Mouse (Mus musculus): Measurements from ENCODE around the gene Glul.

Glul gene

DNA sequence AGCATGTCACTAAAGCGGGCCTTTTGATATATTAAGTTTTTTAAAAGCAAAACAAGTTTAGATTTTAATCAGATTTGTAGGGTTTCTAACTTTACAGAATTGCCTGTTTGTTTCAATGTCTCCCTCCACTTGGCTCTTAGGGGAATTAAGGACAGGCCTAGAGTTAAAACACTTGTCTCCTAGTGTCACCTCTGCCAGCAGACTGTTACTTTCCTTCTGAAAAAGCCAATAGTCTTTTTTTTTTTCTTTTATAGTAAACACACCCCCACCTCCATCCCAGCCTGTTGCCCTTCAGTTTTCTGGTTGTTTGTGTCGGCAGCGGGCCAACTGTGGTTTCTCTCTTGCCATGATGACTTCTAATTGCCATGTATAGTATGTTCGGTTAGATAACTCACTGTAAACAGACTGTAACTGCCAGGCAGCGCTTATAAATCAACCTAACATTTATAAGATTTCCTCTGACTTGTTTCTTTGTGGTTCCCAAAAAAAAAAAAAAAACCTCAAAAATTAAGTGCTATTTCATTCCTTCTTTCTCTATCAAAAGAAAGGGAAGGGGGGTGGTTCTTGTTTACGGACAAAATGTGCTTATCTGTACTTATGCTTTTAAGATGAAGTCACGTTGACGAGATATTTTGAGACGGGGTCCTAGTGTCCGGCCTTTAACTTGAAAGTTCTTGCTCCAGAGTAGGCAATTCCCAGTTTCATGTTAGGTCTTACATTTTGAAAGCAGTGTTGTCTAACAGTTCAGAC, 9.6 kb downstream of the Glul start:
- no peak for DNase-seq (ENCODE audit: low spot score)

DNA sequence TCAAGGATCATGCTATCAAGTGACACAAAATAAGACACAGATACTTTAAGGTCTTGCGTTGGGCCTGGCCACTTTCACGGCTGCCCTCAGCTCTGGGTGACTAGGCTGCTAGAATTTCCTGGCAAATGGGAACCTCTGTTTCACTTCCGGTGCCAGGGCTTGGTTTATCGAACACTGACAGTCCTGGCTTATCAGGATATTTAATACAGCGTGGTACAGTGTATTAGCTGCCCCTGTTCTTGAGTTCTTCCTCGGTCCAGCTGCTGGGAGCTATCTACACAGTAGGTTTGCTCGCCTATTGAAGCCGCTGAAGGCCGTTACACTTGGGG, 10.2 kb downstream of the Glul start:
- no peak for DNase-seq (ENCODE audit: low spot score)

DNA sequence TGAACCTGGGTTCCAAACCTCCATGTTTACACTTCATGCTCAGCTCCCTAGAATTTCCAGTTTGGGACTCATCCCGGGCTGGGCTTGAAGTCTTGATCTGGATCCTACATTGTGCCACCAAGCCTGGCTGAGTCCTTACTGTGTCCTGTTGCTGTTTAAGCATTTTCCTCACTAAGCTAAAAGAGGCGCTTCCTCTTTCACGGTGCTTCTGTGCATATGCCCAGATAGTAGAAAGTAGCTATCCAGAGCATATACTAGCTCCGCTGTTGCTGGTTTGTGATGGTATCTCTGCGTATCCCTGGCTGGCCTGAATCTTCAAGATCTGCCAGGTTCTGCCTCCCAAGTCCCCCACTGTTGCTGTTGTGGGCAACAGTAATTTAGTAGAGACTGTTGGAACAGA, 10.7 kb downstream of the Glul start:
- no peak for DNase-seq (ENCODE audit: low spot score)

DNA sequence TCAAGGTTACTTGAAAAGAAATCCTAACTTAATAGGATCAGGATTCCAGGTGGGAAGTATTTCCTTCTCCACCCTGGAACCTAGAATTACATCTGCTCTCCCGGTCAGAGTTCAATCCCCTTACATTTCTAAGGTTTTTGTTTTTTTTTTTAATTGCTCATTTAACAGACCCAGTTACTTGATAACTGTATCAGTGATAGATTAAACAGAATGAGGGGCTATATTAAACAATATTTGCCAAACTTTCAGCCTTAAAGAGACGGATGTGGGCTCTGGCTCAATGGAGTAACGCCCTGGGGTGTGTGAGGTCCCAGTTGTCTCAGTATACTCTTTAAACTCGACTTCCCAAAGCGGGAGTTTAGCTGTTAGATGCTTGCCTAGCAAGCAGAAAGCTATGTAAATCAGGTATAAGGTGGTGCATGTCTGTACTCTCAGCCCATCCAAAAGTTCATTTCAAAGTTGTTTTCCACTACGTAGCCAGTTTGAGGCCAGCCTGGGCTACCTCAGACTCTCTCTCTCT, 11.6 kb downstream of the Glul start:
- no peak for DNase-seq (ENCODE audit: low spot score)

DNA sequence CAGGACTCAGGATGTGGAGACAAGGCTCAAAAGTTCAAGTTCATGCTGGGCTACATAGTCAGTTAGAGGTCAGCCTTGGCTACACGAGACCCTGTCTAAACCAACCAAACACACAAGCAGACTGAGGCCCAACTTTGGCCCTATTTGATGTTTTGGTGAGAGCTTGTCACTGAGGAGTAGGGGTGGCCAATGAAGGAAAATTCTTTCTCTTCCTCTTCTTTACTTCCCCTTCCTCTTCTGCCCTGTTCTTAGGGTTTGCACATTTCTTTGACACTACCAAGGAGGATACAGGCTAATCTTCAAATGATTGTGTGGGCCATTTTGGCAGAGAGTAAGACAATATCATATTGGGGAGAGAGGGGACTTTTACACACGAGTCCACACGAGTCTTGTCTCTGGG, 14.1 kb downstream of the Glul start:
- DNase-seq (ENCODE audit: low spot score): no peak

DNA sequence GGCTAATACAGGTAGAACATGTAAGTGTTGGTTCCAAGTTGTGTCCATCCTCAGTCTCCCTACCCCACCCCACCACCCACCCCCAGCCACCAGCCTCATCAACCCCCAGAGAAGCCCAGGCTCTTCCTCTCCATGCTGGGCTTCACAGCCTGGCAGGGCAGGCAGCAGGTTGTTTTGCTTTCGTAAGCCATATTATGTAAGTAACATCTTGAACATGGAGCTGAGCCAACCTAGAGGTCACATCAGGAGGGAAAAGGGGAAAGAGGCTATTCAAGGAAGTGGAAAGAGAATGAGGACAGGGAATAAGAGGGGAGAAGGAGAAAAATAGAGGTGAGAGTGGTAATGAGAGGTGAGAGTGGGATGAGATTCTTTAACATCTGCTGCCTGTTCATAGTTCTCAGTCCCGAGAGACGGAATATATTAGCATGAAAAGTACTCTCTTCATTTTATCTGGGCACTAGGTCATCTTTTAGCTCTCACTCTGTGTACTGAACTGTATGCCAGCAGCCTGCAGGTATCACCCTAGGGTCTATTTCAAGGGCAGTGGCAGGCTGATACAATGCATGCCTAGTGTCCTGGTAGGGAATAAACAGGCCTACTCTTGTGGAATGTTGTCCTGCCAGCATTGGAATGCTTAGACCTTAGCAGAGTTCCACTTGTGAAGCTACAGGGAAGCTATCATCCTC, 18.9 kb downstream of the Glul start:
- DNase-seq (ENCODE audit: low spot score): peak; percentile 76

DNA sequence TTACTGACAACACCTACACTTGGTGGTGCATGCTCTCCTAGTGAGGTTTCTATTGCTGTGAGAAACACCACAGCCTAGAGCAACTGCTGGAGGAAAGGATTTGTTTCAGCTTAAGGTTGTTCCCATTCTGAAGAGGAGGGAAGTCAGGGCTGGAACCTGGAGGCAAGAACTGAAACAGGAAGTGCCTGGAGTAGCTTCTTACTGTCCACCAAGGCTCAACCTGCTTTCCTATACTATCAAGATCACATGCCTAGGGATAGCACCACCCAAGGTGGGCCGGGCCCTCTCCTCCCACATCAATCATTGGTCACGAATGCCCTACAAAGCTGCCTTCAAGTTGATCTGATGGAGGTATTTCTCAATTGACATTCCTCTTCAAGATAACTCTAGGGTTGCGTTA, 21.9 kb downstream of the Glul start:
- DNase-seq (ENCODE audit: low spot score): no peak

DNA sequence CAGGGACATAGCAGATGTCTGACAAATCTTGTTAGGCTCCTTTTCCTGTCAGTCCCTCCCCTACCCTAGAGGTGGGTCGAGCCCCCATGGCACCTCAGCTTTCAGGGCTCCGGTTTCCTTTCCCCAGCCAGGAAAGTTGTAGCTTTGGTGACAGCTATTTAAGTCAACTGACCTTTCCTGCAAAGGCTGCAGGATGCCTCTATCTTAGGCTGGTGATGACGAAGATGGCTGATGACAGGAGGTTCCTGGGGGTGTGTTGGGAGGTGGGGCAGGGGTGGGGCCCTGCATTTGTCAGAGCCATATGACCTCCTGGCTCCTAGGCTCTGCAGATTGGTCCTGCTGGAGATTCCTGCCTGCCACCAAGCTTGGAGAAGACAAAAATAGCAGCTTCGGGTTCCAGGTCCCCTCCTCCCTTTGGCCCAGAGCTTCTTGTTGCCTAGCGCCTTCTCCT, 22.9 kb downstream of the Glul start:
- no peak for DNase-seq (ENCODE audit: low spot score)

DNA sequence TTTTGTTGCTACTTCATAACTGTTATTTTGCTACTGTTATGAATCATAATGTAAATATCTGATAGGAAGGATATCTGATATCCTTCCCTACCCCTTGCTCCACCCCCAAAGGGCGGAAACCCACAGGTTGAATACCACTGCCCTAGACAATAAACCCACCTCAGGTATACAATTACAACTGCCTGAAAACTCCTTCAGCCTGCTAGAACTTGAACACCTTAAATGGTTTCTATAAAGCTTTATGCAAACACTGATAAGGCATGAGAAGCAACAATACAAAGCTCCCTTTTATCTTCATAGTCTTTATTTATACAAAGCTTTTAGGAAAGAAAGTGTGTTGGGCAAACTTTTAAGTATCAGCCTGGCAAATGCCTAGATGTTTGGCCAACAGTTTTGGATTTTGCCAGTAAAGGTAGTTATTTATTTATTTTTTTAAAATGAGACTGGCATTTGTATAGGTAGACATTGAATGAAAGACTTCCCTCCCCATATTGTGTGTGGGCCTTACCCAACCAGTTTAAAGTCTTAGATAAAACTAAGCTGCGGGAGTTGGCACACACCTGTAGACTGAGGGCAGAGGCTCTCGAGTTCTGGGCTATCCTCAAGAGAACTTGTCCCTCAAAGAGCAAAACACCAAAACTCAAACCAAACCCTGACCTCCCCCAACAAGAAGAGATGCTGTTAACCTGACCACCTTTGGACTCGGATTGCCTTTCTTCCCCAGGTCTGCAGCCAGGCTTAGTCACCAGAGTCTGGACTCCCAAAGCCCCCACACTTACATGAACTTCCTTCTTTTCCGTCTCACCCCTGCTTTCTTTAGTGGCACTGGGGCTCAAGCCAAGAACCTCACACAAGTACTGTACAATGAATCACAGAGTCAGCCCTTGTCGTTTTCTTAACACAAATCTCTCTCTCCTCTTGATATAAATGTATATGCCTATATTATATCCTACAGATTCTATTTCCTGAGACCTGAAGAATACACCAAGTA, 24.9 kb downstream of the Glul start:
- DNase-seq (ENCODE audit: low spot score): no peak

DNA sequence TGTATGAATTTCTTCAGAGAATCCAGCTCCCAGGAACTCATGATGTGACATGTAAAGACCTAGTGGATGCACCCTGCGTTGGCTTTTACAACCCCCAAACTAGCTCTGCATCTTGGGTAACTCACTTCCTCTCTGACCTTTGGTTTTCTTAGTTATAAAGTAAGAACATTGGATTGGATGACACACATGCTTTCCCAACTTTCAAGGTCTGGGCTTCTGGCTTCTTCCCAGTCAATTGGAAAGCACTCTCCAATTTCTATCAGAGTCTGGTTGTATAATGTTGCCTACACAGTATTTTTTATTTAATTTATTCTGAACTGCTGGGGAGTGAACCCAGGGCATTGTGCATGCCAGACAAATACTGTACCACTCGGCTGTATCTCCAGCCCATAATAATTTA, 30.7 kb downstream of the Glul start:
- DNase-seq (ENCODE audit: low spot score): no peak

DNA sequence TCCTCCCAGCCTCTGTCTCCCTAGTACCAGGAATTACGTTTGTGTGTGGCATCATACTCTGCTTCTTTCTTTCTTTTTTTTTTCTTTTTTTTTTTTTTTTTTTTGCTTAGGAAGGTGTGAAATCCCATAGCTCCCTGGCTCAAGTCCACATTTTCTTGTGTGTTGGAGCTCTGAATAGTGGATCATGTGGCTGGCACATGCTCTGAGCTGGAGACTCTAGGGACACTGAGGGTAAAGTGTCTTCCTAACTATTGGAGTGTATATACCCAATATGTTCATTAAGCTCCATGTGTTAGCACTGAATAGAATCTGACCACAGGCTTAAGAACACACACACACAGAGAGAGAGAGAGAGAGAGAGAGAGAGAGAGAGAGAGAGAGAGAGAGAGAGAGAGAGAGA, 34.0 kb downstream of the Glul start:
- DNase-seq (ENCODE audit: low spot score): no peak

DNA sequence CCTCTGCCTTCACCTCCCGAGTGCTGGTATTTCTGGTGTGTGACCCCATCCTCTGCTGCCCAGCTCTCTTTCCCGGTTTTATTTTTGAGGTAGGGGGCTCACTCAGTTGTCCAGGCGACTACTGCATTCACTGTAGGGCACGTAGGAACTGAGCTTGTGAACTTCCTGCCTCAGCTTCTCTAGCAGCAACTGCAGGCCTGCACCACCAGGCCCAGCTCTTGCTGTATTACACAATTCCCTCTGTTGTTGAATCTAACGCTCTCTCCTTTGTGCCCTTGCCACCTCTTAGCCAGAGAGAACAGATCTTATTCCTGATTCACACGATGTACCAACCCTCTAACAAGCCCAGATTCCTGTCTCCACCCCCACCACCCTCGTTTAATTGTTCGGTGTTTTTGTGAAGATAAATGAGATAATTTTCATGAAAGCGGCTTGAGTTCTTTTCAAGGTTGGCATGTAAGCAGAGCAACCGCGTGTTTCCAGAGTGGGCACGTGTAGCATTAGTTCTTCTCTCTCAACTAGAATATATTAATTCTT, 36.2 kb downstream of the Glul start:
- DNase-seq (ENCODE audit: low spot score): no peak

DNA sequence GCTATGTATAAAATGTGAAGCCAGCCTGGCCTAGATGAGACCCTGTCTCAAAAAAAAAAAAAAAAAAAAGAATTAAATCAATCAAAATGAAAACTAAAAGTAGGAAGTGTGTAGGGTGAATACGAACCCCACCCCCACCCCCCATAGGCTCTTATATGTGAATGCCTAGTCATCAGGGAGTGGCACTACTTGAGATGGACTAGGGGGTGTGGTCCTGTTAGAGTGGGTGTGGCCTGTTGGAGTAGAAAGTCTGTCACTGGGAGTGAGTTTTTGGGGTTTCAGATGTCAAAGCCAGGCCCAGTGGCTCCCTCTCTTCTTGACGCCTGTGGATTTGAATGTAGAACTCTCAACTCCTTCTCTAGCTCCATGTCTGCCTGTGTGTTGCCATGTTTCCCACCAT, 37.3 kb downstream of the Glul start:
- DNase-seq (ENCODE audit: low spot score): no peak

DNA sequence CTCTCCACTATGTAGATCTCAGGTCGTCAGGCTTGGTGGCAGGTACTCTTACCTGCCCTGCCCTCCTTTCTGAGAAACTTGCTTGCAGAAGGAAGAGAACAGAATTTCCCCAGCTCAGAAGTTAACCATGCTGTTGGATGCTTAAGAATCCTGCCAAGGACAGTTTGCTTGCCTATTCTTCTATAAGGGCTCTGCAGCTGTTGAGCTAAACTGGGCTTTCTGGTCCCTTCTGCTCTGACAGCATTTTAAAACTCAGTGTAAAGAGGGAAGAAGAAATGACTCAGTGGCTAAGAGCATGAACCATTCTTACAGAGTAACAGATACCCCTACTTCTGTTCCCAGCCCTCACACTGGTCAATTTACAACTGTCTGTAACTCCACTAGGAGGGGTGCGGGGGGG, 41.2 kb downstream of the Glul start:
- no peak for DNase-seq (ENCODE audit: low spot score)

DNA sequence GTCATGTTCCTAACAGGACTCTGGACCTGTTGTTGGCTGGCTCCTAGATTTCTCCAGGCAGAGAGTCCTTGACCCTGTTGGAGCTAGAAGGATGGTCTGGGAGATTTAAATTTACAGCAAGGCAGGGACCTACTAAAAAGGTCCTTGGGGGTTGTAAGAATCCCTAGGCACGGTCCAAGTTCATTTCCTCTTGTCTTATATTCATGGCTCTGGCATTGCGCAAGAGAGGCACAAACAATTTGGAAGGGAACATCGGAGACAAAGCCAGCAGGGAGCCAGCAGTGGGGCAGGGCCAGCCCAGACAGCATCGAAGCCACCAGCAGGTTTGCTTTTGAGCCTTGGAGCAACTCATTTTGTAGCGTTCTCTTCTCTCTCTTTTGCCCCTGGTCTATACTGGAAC, 45.4 kb downstream of the Glul start:
- DNase-seq (ENCODE audit: low spot score): no peak

DNA sequence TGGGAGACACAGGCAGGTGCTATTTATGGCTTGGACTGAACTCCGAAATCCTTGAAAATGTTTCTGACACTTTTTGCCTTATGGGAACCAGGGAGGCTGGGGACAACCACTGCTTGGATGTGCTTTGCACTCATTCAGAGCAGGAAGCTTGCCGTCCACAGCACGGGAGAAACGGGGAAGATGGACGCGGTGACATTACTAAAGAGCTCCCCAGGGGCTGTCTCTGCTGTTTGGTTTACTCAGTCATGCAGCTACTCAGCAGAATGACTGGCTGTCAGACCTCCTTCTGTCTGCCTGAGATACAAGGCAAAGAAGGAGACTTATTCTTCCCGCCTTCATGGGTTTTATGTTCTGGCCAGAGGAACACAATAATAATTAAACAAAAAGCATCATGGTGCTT, 47.2 kb downstream of the Glul start:
- DNase-seq (ENCODE audit: low spot score): no peak

DNA sequence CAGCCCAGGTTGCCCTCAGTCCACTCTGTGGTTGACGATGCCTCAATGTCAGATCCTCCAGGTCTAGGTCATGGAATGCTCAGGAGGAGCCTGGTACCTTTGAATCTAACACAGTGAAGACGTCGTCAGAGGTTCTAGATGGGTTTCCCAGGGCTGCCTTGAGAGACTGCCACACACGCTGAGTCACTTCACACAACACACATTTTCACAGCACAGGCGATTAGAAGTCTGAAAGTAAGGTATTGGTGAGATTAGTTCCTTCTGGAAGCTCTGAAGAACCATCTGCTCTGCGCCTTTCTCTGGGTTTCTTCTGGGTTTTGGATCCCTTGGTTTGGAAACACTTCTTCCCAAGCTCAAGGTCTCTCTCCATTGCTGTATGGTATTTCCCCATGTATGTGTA, 48.1 kb downstream of the Glul start:
- DNase-seq (ENCODE audit: low spot score): no peak

DNA sequence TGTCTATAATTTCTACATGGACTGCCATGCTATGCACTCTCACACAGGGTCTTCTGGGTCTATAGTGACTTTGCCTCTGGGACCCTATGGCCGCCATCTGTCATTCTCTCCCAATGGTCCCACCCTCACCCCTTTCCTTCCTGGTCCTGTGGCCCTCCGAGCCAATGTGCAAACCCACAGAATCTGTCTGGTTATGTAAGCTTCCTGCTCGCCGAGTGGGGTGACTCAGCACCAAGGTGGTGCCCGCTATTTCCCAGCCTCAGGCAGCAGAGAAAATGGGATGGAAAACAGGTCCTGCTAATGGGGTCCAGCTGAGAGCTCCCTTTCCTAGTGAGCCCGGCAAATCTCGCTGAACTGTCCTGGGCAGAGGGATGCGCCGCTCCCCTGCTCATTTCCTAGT, 53.5 kb downstream of the Glul start:
- no peak for DNase-seq (ENCODE audit: low spot score)

DNA sequence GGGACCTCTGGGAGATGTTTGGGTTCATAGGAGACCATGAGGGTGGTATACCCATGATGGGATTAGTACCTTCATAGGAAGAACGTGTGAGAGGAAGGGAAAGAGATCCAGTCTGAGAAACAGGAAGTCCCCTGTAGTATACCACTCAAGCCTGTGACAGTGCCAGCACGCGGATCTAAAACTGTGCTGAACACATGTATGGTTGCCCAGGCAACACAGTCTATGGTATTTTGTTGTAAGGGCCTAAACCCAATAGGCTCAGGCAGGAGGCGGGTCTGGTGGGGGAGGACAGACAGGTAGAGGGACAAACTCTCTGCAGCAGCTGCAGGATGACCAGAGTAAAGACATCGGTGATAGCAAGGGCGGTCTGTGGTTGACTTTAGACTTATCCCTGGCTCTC, 54.1 kb downstream of the Glul start:
- DNase-seq (ENCODE audit: low spot score): no peak

DNA sequence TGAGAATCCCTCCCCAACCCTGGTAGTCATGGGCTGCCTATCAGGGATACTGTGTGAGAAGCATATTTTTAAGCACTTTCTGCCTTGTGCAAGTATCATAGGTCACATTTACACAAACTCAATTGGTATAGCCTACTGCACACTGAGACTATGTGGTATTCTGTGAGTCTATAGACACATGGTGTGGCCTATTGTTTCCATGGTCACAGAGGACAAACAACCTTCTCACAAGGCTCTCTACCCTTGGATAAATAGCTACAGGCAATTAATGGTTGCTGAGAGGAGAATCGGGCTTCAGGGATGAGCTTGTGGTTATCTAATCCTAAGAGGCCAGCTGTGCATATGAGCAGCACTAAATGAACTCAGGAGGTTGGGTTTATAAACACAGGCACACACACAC, 58.1 kb downstream of the Glul start:
- no peak for DNase-seq (ENCODE audit: low spot score)

Measured in lung, postnatal 25 days (tissue).